Mouse (Mus musculus) v-Abl transformed pro-B cells (cell line): ENCODE results near the gene Gm20388.

Experiments
- in situ Hi-C, 2 experiments: fragments of 400-800 bp; cut with MboI; formaldehyde crosslinking; loops; one replicate each; pipeline ENCODE4 v1.15.1; 2025; ENCODE audit not compliant: unreplicated experiment in 2 of 2

Gm20388 gene

GRCm38 (mm10) chr8:120839031-120839430 lies 928.4 kb downstream of the Gm20388 start:
- in situ Hi-C loops: loop anchor here in 1 of 2 experiments (25.0 kb wide), 1 partner anchor 673 kb away; no protein-coding TSS in a partner anchor

GRCm38 (mm10) chr8:120843084-120843483 lies 932.4 kb downstream of the Gm20388 start:
- in situ Hi-C loops: loop anchor here in 1 of 2 experiments (25.0 kb wide), 1 partner anchor 669 kb away; no protein-coding TSS in a partner anchor

GRCm38 (mm10) chr8:120846018-120846417 lies 935.4 kb downstream of the Gm20388 start:
- in situ Hi-C loops: loop anchor here in 1 of 2 experiments (25.0 kb wide), 1 partner anchor 666 kb away; no protein-coding TSS in a partner anchor

GRCm38 (mm10) chr8:120847279-120847678 lies 936.6 kb downstream of the Gm20388 start:
- in situ Hi-C loops: loop anchor here in 1 of 2 experiments (25.0 kb wide), 1 partner anchor 665 kb away; no protein-coding TSS in a partner anchor

- in situ Hi-C loops: loop anchor here in 1 of 2 experiments (25.0 kb wide), 1 partner anchor 665 kb away; no protein-coding TSS in a partner anchor
Measured at GRCm38 (mm10) chr8:120847735-120848134, 937.1 kb downstream of the Gm20388 start.

DNA sequence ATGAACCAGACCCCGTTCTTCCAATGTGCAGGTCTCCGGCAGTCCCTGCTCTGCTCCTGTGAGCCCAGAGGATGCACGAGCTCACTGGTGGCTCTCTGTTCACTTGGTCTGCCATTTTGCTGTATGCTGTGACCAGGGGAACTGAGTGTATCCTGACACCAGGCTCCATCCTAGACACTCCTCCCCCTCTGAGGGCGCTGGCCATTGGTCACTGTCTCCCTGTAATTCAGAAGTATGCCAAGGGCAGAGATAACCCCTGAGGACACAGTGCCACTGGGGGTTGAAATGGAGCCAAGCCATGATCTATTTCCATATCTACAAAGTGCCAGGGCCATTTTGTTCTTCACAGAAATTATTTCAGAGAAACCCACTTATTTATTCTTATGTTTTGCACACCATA lies 937.8 kb downstream of the Gm20388 start:
- in situ Hi-C loops: loop anchor here in 1 of 2 experiments (25.0 kb wide), 1 partner anchor 664 kb away; no protein-coding TSS in a partner anchor

- in situ Hi-C loops: no loop called here
Measured at GRCm38 (mm10) chr8:120851411-120851810, 940.8 kb downstream of the Gm20388 start.

DNA sequence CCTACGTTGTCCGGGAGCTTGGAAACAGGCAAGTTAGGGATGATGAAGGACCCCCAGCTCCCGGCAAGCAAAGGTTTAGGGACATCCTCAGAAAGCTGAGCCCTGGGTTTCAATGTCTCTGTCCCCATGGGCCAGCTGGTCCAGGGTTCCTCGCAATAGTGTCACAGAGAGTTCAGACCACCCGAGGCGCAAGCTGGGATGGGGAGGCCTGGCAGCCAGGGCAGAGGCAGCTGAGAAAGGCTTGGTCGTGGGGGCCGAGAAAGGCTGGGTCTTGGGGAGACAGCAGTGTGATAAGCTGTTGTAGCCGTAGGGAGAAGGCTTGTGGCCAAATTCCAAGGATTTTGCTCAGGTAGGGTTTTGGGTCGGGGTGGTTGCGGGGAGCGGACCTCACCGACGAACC lies 949.2 kb downstream of the Gm20388 start:
- in situ Hi-C loops: no loop called here

DNA sequence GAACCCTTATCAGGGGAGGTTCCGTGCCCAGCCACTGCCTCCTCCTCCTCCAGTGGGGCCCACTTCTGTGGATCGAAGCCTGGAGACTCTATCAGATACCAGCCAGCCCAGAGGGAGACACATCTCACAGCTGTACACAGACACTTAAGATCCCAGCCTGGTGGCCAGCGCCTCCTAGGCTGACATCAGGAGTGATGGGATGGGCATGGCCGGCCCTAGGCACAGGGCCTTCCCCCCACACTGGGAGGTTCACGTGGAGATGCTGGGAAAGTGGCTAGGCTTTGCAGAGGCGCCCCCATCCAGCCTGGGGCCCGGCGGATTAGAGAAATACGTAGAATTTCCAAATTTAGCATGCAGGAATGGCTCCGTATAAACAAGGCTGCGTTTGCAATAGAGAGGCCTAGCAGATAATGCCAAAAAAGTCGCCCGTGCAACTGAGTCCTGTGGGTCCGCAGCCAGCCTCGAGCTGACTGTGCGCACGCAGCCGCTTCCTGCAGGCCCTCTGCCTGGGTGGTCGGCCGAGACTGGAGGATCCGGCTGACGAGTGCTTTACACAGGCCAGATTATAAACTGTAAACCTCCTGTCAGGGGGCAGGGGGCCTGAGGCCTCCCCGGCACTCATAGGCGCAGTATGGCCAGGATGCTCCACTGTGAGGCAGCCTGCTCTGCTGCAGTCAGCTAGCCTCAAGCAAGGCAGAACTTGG lies 949.9 kb downstream of the Gm20388 start:
- in situ Hi-C loops: no loop called here

DNA sequence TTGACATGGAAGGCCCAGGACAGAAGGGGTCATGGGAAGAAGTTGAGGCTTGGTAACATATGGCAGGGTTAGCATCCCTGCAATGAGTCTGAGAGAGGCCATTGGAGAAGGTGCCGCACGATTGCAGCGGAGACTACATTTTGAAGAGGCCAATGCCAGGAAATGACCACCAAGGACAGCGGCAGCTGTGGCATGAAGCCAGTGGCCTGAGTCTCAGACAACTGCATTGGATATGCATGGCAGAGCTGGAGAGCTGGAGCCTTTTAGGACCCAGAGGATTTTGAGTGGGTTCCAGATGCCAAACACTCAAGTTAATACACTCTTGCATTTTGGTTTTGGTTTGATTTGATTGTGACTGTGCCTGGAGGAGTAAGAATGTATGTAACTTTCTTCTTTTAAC lies 953.0 kb downstream of the Gm20388 start:
- in situ Hi-C loops: no loop called here

- in situ Hi-C loops: no loop called here
Measured at GRCm38 (mm10) chr8:120867386-120867785, 956.7 kb downstream of the Gm20388 start.

- in situ Hi-C loops: no loop called here
Measured at GRCm38 (mm10) chr8:120872661-120873060, 962.0 kb downstream of the Gm20388 start.

GRCm38 (mm10) chr8:120876010-120876918 lies 965.6 kb downstream of the Gm20388 start:
- in situ Hi-C loops: no loop called here

DNA sequence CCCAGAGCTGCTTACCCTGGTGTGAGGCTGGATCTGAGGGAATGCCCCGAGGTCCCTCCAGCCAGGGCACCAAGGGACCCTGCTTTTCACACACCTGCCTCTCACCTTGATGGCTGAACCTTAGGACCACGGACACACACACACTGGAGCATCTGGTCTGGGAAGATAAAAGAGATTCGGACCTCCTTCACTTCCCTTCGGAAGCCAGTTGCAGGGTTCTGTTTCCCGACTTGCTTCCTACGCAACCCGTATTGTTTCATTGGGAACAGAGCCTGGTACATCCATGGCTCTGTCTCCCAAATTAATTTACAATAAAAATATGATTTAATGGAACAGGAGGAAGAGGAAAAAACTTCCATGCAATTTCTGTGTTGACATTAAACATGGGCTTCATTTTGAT lies 966.4 kb downstream of the Gm20388 start:
- in situ Hi-C loops: no loop called here

DNA sequence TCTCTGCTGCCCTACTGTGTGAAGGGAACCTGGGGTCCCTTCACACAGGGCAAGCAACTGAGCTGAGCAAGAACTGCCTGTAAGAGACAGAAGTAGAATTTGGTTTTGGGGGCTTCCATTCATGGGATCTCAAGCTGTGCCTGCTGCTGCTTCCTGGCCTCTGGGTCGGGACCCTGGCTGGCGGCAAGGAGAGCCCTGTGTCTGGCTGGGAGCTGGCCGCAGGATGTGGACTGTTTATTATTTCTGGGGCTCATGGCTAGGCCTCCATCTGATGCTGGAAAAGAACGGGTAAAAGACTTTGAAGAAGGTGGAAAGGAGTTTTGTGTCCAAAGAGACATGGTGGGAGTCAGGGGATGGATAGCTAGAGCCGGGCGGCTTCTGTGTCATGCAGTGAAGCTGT lies 969.3 kb downstream of the Gm20388 start:
- in situ Hi-C loops: no loop called here

DNA sequence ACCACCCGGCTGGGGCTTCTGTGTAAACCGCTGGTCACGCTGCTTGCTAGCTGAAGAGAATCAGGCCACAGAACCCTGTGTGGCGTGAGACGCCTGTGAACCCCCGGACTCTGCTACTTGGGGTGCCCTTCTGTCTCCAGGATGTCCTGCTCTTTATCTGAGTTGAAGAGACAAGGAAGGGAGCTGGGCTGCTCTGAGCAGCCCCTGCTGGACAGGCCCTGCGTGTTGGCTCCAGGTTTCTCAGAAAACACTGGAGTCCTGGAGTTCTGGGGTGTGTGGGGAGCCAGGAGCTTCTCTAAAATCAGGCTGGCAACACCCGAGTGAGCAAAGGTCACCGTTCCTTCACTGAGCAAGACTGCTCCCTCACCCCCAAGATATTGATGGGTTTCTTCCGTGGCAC lies 971.0 kb downstream of the Gm20388 start:
- in situ Hi-C loops: no loop called here

DNA sequence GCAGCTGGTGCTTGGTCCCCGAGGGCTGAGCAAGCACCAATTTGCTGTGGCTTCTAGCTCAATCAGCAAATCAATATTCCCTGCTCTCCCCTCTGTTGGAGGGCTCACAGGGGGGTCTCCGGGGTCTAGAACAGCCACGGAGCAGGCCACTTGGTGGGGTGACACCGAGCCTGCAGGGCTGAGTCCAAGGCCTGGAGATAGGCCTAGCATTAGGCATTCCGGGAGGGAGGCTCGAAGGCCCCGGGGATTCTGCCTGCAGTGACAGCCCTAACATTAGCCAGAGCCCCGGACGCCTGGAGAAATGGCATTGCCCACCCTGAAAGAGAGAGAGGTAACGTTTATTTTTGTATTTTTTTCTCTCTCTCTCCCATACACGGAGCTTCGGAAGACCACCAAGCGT lies 972.0 kb downstream of the Gm20388 start:
- in situ Hi-C loops: no loop called here

DNA sequence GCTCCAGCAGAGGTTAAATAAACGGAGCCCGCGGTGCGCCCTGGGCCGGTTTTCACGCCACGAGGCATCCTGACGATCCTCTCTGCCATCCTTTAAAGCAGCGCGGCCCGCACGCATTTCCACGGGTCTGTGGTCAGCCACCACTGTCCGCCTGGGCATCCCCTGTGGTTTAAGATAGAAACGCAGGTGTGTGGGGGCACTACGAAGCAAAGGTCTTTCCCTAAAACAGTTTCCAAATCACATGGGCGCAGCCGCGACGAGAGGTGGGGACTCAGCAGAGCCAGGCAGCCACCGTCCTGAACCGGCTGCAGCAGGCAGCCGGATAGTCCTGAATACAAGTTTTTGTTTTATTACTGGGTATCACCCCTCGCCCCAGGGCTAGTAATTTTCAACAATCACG lies 972.7 kb downstream of the Gm20388 start:
- in situ Hi-C loops: no loop called here

- in situ Hi-C loops: no loop called here
Measured at GRCm38 (mm10) chr8:120883853-120884252, 973.2 kb downstream of the Gm20388 start.

DNA sequence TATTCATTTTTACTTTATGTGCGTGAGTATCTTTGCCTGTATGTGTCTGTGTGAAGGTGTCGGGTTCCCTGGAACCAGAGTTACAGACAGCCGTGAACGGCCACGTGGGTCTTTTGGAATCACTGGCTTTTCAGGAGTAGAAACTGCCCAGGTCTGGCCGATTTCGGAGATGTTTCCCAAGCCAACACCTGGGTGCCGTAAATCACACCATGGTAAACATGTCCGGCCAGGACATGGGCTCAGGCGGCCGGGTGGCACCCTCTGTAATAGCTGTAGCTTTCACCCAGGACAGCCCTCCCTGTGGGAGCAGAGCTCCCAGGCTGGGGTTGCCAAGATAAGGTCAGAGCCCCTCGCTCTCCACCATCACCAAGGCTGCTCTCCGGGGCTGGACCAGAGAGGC lies 974.2 kb downstream of the Gm20388 start:
- in situ Hi-C loops: no loop called here

GRCm38 (mm10) chr8:120887254-120887653 lies 976.6 kb downstream of the Gm20388 start:
- in situ Hi-C loops: no loop called here
